In genomic region chr16:5380626-5381025, GRCm38 (mm10) we compare ENCODE assay signal across 35 mouse cellular contexts.
"Had no signal": no experiment of that assay in that cellular context is flagged by ENCODE, and none has a peak within 500 bp of the region (broad histone marks: within the 10 kb centered on the region; RNA-seq: fewer than 3 reads in every experiment).

No protein-coding gene starts in this region.

- DNase-seq: heart, postnatal 10 days; heart, postnatal 14 days; heart, postnatal 36 days; heart, postnatal 4 days; kidney, adult 11 months; kidney, adult 18-20 months; kidney, adult 2 months; kidney, adult 8-10 months; kidney, adult 9 months; kidney, postnatal 10 days; kidney, postnatal 14 days; kidney, postnatal 25 days; kidney, postnatal 36 days; kidney, postnatal 4 days; layer of hippocampus, adult 9-11 months; layer of hippocampus, postnatal 36 days had no signal

- H3K9ac ChIP-seq: heart, embryonic 12.5 days; heart, embryonic 13.5 days; heart, embryonic 15.5 days; hindbrain, embryonic 12.5 days; hindbrain, embryonic 13.5 days; hindbrain, embryonic 14.5 days; hindbrain, embryonic 15.5 days; intestine, embryonic 15.5 days; kidney, embryonic 15.5 days had no signal

- H3K36me3 ChIP-seq: heart, embryonic 10.5 days; heart, embryonic 12.5 days; heart, embryonic 13.5 days; heart, embryonic 15.5 days; hindbrain, embryonic 10.5 days; hindbrain, embryonic 12.5 days; hindbrain, embryonic 13.5 days; hindbrain, embryonic 15.5 days; intestine, embryonic 15.5 days; kidney, embryonic 15.5 days had no signal

- H3K27ac ChIP-seq: heart, adult 2 months; heart, embryonic 10.5 days; heart, embryonic 13.5 days; heart, embryonic 15.5 days; hindbrain, embryonic 10.5 days; hindbrain, embryonic 12.5 days; hindbrain, embryonic 13.5 days; hindbrain, embryonic 14.5 days; hindbrain, embryonic 15.5 days; hindbrain, postnatal 0 days; intestine, embryonic 15.5 days; kidney, embryonic 15.5 days; kidney, postnatal 0 days; layer of hippocampus, adult 2 months had no signal

- H3K4me2 ChIP-seq: heart, embryonic 11.5 days; heart, embryonic 12.5 days; heart, embryonic 13.5 days; heart, embryonic 15.5 days; hindbrain, embryonic 12.5 days; hindbrain, embryonic 13.5 days; hindbrain, embryonic 14.5 days; hindbrain, embryonic 15.5 days; intestine, embryonic 15.5 days; kidney, embryonic 15.5 days had no signal

- H3K27me3 ChIP-seq: heart, embryonic 15.5 days; hindbrain, embryonic 12.5 days; hindbrain, embryonic 15.5 days; intestine, embryonic 15.5 days; kidney, embryonic 15.5 days had no signal

- ATAC-seq: hindbrain, embryonic 16.5 days; hindbrain, postnatal 0 days; inflammation-experienced regulatory T-cells, adult 6 months; intestine, embryonic 15.5 days; intestine, embryonic 16.5 days had no signal

- H3K4me3 ChIP-seq: heart, adult 2 months; heart, embryonic 10.5 days; heart, embryonic 12.5 days; heart, embryonic 13.5 days; heart, embryonic 15.5 days; hindbrain, embryonic 10.5 days; hindbrain, embryonic 12.5 days; hindbrain, embryonic 13.5 days; hindbrain, embryonic 15.5 days; intestine, embryonic 15.5 days; kidney, embryonic 15.5 days; layer of hippocampus, adult 2 months had no signal

- H3K4me1 ChIP-seq: heart, embryonic 13.5 days; hindbrain, embryonic 12.5 days; hindbrain, embryonic 15.5 days; intestine, embryonic 15.5 days had no signal

- H3K9me3 ChIP-seq: heart, embryonic 10.5 days; heart, embryonic 12.5 days; heart, embryonic 13.5 days; heart, embryonic 15.5 days; hindbrain, embryonic 10.5 days; hindbrain, embryonic 12.5 days; hindbrain, embryonic 13.5 days; hindbrain, embryonic 15.5 days; intestine, embryonic 15.5 days; kidney, embryonic 15.5 days had no signal
